Mouse (Mus musculus): ENCODE results near the gene Fam187b. TPM values are rescaled to one million over a fixed set of nuclear protein-coding genes. Genes with fewer than 3 reads are reported as not detected.

The Fam187b gene
- polyA plus RNA-seq, 1 experiment from 2014 or later = 9.5 TPM

DNA sequence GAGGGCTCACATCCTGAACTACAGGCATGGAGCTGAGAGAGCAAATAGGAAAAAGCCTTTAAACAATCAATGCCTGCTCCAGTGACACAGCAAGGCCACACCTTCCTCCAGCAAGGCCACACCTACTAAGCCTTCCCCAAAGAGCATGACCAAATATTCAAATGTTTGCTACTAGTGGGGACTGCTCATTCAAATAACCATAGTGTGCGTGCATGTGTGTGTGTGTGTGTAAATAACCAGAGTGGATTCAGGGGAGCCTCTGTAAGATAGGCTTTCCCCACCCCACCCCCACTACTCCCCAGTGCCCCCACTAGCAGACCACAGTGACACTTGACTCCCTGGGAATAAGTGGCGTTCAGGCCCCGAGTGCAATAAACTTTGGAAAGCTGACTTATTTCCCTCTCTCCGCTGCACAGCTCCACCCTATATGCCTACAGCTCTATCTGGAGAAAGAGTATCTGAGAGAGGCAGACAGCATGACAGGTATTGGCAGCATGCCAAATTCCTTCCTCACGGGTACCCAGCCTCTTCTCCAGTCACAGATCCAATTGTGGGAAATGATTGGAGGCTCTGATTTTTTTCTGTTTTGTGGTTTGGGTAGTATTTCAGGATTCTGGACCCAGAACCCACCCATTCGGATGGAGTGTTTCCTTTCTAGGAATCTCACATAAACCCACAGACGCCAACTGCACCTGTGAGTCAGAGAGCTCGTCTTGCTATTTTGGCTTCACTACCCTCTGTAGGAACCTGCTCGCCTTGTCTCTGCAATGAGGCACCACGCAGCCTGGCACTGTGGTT, 43.7 kb downstream of the Fam187b start:
- Histone ChIP-seq H3K4me2 (replicated peaks; ENCODE audit: low read depth, low read length) (no peak overlapping the region), H3K36me3 (ENCODE audit: insufficient read depth, low read length) (no peaks in the 10 kb centered on the region), H3K27me3 (replicated peaks; ENCODE audit: insufficient read depth, low read length) (no peaks in the 10 kb centered on the region), H3K27ac (ENCODE audit: low read length) (no peak overlapping the region), H3K4me1 (ENCODE audit: insufficient read depth, low read depth, low read length) (no peaks in the 10 kb centered on the region), H3K4me3 (ENCODE audit: low read depth, low read length) (no peak overlapping the region), H3K9ac (replicated peaks; ENCODE audit: low read depth) (no peak overlapping the region), H3K9me3 (ENCODE audit: low read length) (no peaks in the 10 kb centered on the region)
- 31% methylated on average over 10 of the region's 10 CpGs for WGBS
- ATAC-seq (peak; percentile 50), DNase-seq (ENCODE audit: low spot score) (peak; percentile 49)
- TF ChIP-seq CTCF (IDR thresholded peaks at IDR 0.05) (no peak), EP300 (IDR thresholded peaks at IDR 0.05) (no peak)

DNA sequence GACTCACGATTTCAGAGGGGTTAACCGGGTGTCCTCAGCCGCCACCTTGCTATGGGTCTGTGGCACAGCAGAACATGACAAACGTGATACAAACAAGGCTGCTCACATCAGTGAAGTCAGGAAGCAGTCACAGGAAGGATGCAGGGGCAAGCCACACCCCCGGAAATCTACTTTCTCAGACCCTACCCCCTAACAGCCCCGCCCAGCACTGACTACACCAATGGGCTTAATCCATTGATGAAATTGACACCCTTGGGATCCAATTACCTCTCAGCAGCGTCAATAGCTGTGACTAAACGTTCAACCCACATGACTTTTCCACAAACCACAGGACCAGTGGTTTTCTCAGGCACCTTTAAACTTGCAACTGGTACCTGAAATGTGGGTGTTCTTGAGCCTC, 55.0 kb downstream of the Fam187b start:
- H3K27ac ChIP-seq (ENCODE audit: low read length) = no peak overlapping the region
- no peak overlapping the region for H3K9ac ChIP-seq (replicated peaks; ENCODE audit: low read depth)
- WGBS = 67% methylated on average over 8 of the region's 8 CpGs

DNA sequence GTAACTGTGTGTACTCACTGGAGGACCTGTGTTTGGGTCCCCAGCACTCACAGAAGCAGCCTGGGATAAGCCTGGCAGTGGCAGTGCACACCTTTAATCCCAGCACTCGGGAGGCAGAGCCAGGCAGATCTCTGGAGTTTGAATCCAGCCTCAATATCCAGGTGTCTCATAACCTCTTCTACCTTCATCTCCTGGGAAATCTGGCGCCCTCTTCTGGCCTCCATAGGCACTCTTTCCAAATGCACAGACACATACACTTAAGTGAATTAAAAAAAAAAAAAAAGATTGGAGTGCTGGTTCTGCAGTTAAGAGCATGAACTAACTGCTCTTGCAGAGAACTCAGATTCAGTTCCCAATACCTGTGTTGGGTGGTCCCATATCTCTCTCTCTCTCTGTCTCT, 57.1 kb downstream of the Fam187b start:
- Histone ChIP-seq H3K4me2 (replicated peaks; ENCODE audit: low read depth, low read length) (no peak overlapping the region), H3K27ac (ENCODE audit: low read length) (no peak overlapping the region), H3K9me3 (ENCODE audit: low read length) (no peaks in the 10 kb centered on the region), H3K27me3 (replicated peaks; ENCODE audit: insufficient read depth, low read length) (no peaks in the 10 kb centered on the region), H3K4me3 (ENCODE audit: low read depth, low read length) (no peak overlapping the region), H3K9ac (replicated peaks; ENCODE audit: low read depth) (no peak overlapping the region), H3K4me1 (ENCODE audit: insufficient read depth, low read depth, low read length) (no peaks in the 10 kb centered on the region), H3K36me3 (ENCODE audit: insufficient read depth, low read length) (no peaks in the 10 kb centered on the region)
- 79% methylated on average over 2 of the region's 2 CpGs for WGBS
- ATAC-seq = no peak
- TF ChIP-seq EP300 (IDR thresholded peaks at IDR 0.05) = no peak
- TF ChIP-seq CTCF (IDR thresholded peaks at IDR 0.05) = peak; percentile 25
- no peak for DNase-seq (ENCODE audit: low spot score)

More for the DNA sequence above, 55.0 kb downstream of the Fam187b start:
- Histone ChIP-seq H3K4me3 (ENCODE audit: low read depth, low read length) (no peak overlapping the region), H3K27me3 (replicated peaks; ENCODE audit: insufficient read depth, low read length) (no peaks in the 10 kb centered on the region), H3K9me3 (ENCODE audit: low read length) (no peaks in the 10 kb centered on the region), H3K4me2 (replicated peaks; ENCODE audit: low read depth, low read length) (no peak overlapping the region), H3K36me3 (ENCODE audit: insufficient read depth, low read length) (no peaks in the 10 kb centered on the region), H3K4me1 (ENCODE audit: insufficient read depth, low read depth, low read length) (no peaks in the 10 kb centered on the region)
- ATAC-seq (no peak), DNase-seq (ENCODE audit: low spot score) (no peak)
- TF ChIP-seq EP300 (IDR thresholded peaks at IDR 0.05) = no peak
- TF ChIP-seq CTCF (IDR thresholded peaks at IDR 0.05) = no peak

DNA sequence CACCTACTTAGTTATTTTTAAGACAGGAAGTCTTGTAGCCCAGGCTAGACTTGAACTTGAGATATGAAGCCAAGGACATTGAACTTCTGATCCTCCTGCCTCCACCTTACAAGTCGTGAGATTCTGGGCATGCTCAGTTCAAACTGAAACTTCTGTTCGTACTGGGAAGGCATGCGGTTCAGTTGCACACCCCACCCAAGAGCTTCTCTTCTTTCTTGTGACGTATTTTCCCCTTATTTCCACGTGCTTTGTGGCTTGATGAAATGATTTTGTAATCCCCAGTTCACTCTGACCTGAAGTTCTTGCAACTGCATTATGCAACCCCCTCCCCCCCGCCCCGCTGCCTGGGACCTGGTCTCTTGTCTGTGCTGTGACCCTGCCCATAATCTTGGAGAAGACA, 58.1 kb downstream of the Fam187b start:
- H3K4me2 ChIP-seq (replicated peaks; ENCODE audit: low read depth, low read length) = no peak overlapping the region
- H3K9ac ChIP-seq (replicated peaks; ENCODE audit: low read depth) = no peak overlapping the region
- TF ChIP-seq CTCF (IDR thresholded peaks at IDR 0.05) (no peak), EP300 (IDR thresholded peaks at IDR 0.05) (no peak)
- no peaks in the 10 kb centered on the region for H3K27me3 ChIP-seq (replicated peaks; ENCODE audit: insufficient read depth, low read length)
- DNase-seq (ENCODE audit: low spot score) (peak; percentile 61), ATAC-seq (peak; percentile 39)
- H3K9me3 ChIP-seq (ENCODE audit: low read length) = no peaks in the 10 kb centered on the region
- no peaks in the 10 kb centered on the region for H3K36me3 ChIP-seq (ENCODE audit: insufficient read depth, low read length)
- no peak overlapping the region for H3K4me3 ChIP-seq (ENCODE audit: low read depth, low read length)
- WGBS = 74% methylated on average over 7 of the region's 7 CpGs
- no peak overlapping the region for H3K27ac ChIP-seq (ENCODE audit: low read length)
- H3K4me1 ChIP-seq (ENCODE audit: insufficient read depth, low read depth, low read length) = no peaks in the 10 kb centered on the region

DNA sequence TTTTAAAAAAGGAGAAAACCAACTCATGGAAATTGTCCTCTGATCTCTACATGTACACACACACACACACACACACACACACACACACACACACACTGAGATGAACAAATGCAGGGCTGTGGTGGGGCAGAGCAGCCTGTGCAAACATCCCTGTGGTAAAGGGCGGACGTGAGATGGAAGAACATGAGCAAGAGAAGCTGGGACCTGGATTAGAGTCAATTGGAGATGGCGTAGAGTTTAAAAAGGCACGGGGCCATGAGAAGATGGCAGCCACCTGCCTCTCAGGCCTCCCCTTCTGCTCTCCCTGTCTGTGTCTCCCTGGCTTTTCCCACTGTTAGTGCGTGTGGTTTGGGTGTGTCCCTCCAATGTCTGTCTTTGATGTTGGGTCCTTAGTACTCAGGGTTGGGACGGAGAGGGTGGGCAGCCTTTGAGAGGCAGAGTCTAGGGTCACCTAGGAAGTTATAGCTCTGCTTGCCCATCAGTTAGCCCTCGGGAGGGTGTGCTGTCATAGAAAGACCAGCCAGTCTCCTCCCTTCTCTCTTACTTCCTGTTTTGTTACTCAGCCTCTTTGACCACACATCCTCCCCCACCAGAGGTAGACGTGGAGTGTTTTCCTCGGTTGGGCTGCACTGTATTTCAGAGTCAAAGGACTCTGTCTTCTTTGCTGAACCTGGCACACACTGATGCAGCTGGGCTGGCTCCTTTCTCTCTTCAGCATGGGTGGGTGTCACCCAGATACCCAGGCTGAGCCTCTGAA, 60.0 kb downstream of the Fam187b start:
- ATAC-seq = peak; percentile 45
- no peaks in the 10 kb centered on the region for H3K9me3 ChIP-seq (ENCODE audit: low read length)
- 47% methylated on average over 9 of the region's 9 CpGs for WGBS
- TF ChIP-seq EP300 (IDR thresholded peaks at IDR 0.05) (no peak), CTCF (IDR thresholded peaks at IDR 0.05) (no peak)
- H3K4me1 ChIP-seq (ENCODE audit: insufficient read depth, low read depth, low read length) = no peaks in the 10 kb centered on the region
- H3K36me3 ChIP-seq (ENCODE audit: insufficient read depth, low read length) = no peaks in the 10 kb centered on the region
- peak; percentile 61 for DNase-seq (ENCODE audit: low spot score)
- no peak overlapping the region for H3K4me2 ChIP-seq (replicated peaks; ENCODE audit: low read depth, low read length)
- no peak overlapping the region for H3K27ac ChIP-seq (ENCODE audit: low read length)
- H3K9ac ChIP-seq (replicated peaks; ENCODE audit: low read depth) = no peak overlapping the region
- no peaks in the 10 kb centered on the region for H3K27me3 ChIP-seq (replicated peaks; ENCODE audit: insufficient read depth, low read length)
- H3K4me3 ChIP-seq (ENCODE audit: low read depth, low read length) = no peak overlapping the region

DNA sequence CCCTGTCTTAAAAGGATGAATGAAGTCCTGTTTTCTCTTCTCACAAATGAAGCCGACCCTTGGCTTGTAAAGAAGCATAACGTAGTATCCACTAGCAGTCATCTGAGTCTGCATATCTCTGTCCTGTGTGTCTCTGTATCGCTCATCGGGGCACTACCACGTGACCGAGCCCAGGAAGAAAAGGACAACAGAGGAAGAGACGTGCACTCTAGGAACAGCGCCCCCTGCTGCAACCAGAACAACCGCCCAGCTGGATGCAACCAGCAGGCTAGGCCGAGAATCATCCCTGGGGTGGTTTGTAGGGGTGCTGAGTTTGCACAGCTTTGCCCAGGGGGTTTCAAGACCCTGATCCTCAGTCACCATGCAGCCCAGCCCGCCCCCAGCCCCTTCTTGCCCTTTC, 61.2 kb downstream of the Fam187b start:
- no peak overlapping the region for H3K4me2 ChIP-seq (replicated peaks; ENCODE audit: low read depth, low read length)
- 66% methylated on average over 11 of the region's 11 CpGs for WGBS
- H3K36me3 ChIP-seq (ENCODE audit: insufficient read depth, low read length) = no peaks in the 10 kb centered on the region
- no peak for ATAC-seq
- H3K9ac ChIP-seq (replicated peaks; ENCODE audit: low read depth) = no peak overlapping the region
- H3K9me3 ChIP-seq (ENCODE audit: low read length) = no peaks in the 10 kb centered on the region
- no peak overlapping the region for H3K4me3 ChIP-seq (ENCODE audit: low read depth, low read length)
- no peak for TF ChIP-seq EP300 (IDR thresholded peaks at IDR 0.05)
- peak; percentile 60 for TF ChIP-seq CTCF (IDR thresholded peaks at IDR 0.05)
- H3K4me1 ChIP-seq (ENCODE audit: insufficient read depth, low read depth, low read length) = no peaks in the 10 kb centered on the region
- DNase-seq (ENCODE audit: low spot score) = peak; percentile 35
- no peak overlapping the region for H3K27ac ChIP-seq (ENCODE audit: low read length)
- H3K27me3 ChIP-seq (replicated peaks; ENCODE audit: insufficient read depth, low read length) = no peaks in the 10 kb centered on the region

Data from lung, postnatal 0 days (tissue).